In the genomic region with DNA sequence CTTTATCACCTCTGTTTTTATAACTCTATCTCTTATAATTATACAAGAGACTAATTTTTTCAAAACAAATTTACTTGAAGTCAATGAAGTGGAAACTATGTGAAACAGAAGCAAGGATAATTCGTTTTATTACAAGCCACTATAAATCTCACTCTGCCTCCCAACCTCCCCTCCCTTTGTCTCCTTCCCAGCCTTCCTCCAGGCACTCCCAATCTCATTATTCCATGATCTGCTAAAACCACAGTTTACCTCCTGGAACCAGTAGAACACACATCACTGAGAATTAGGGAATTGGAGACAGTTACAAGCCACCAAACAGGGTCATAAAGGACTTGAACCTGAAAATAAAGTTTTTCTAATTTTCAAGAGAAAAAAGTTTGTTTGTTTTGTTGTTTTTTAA, we compare ENCODE assay signal across 11 mouse cellular contexts. TPM values are rescaled to one million over a fixed set of nuclear protein-coding genes. Genes with fewer than 3 reads are reported as not detected.
DNase-seq lines count a peak whose midpoint lies in the region; ATAC-seq and TF ChIP-seq lines count a peak whose summit lies in the region.
"Had no signal": no experiment of that assay in that cellular context is flagged by ENCODE, and none has a peak within 500 bp of the region (broad histone marks: within the 10 kb centered on the region; RNA-seq: fewer than 3 reads in every experiment).

No protein-coding gene starts in this region.

- peaks cover 12% of the 10 kb centered on the region for H3K4me1 ChIP-seq in embryonic facial prominence, embryonic 13.5 days
- H3K4me1 ChIP-seq in hindbrain, embryonic 15.5 days (replicated peaks): peaks cover 29% of the 10 kb centered on the region
- peaks cover 35% of the 10 kb centered on the region for H3K4me1 ChIP-seq in neural tube, embryonic 12.5 days
- no peaks in the 10 kb centered on the region for H3K4me1 ChIP-seq in heart, adult 2 months (ENCODE audit: control insufficient read depth, insufficient read depth, low read length)

- H3K9ac ChIP-seq in embryonic facial prominence, embryonic 13.5 days: no peak overlapping the region
- H3K9ac ChIP-seq in hindbrain, embryonic 15.5 days: no peak overlapping the region
- H3K9ac ChIP-seq in neural tube, embryonic 12.5 days: no peak overlapping the region
- H3K9ac ChIP-seq in heart, adult 2 months (ENCODE audit: low read depth, low read length): no peak overlapping the region
- H3K9ac ChIP-seq: liver, postnatal 0 days had no signal

- no peak overlapping the region for H3K27ac ChIP-seq in embryonic facial prominence, embryonic 13.5 days
- H3K27ac ChIP-seq in hindbrain, embryonic 15.5 days (replicated peaks): no peak overlapping the region
- H3K27ac ChIP-seq in neural tube, embryonic 12.5 days: no peak overlapping the region
- H3K27ac ChIP-seq in heart, adult 2 months: no peak overlapping the region

- TF ChIP-seq EP300 in heart, adult 2 months (IDR thresholded peaks at IDR 0.05; ENCODE audit: insufficient read depth, low read depth, low read length): no peak

- TF ChIP-seq POLR2A in heart, adult 2 months (IDR thresholded peaks at IDR 0.05; ENCODE audit: insufficient read depth, low read depth, low read length): no peak

- no peaks in the 10 kb centered on the region for H3K36me3 ChIP-seq in embryonic facial prominence, embryonic 13.5 days
- no peaks in the 10 kb centered on the region for H3K36me3 ChIP-seq in hindbrain, embryonic 15.5 days
- no peaks in the 10 kb centered on the region for H3K36me3 ChIP-seq in neural tube, embryonic 12.5 days
- H3K36me3 ChIP-seq in heart, adult 2 months (ENCODE audit: control insufficient read depth, insufficient read depth, low read length): no peaks in the 10 kb centered on the region

- H3K9me3 ChIP-seq in embryonic facial prominence, embryonic 13.5 days: no peaks in the 10 kb centered on the region
- no peaks in the 10 kb centered on the region for H3K9me3 ChIP-seq in hindbrain, embryonic 15.5 days
- H3K9me3 ChIP-seq in neural tube, embryonic 12.5 days: no peaks in the 10 kb centered on the region

- H3K4me3 ChIP-seq in embryonic facial prominence, embryonic 13.5 days: no peak overlapping the region
- 0 out of 2 replicates have a peak overlapping the region, but pooled peaks have one; percentile 65 for H3K4me3 ChIP-seq in hindbrain, embryonic 15.5 days
- no peak overlapping the region; the same call in 1 of the 2 replicates for H3K4me3 ChIP-seq in neural tube, embryonic 12.5 days
- H3K4me3 ChIP-seq in heart, adult 2 months: no peak overlapping the region

- DNase-seq in embryo, embryonic 10 days (ENCODE audit: low spot score): peak; percentile 53
- no peak for DNase-seq in embryo, embryonic 9.5 days (ENCODE audit: extremely low spot score)
- DNase-seq in heart, adult 2 months: no peak
- DNase-seq in natural killer cell, adult 2 months (ENCODE audit: low spot score in 2 of 2): no peak
- DNase-seq in layer of hippocampus, postnatal 25 days (ENCODE audit: extremely low spot score in 1 of 2, low spot score in 1 of 2): no peak
- DNase-seq: cerebellum, adult 2 months; liver, postnatal 0 days; right cerebral cortex, postnatal 4 days had no signal

- no peak for ATAC-seq in embryonic facial prominence, embryonic 13.5 days (ENCODE audit: insufficient number of reproducible peaks, insufficient read depth, low FRiP score, low TSS enrichment, low read depth)
- no peak for ATAC-seq in hindbrain, embryonic 15.5 days (ENCODE audit: low FRiP score, low read depth)
- ATAC-seq in neural tube, embryonic 12.5 days (ENCODE audit: low FRiP score, low read depth): no peak
- ATAC-seq: liver, postnatal 0 days had no signal

- TF ChIP-seq CTCF in heart, adult 2 months (IDR thresholded peaks at IDR 0.05): no peak

- H3K79me2 ChIP-seq in heart, adult 2 months (replicated peaks; ENCODE audit: control insufficient read depth, insufficient read depth, low read length): no peaks in the 10 kb centered on the region

- peaks cover 9% of the 10 kb centered on the region; the same call in 1 of the 2 replicates for H3K27me3 ChIP-seq in embryonic facial prominence, embryonic 13.5 days
- H3K27me3 ChIP-seq in hindbrain, embryonic 15.5 days: no peaks in the 10 kb centered on the region
- H3K27me3 ChIP-seq in neural tube, embryonic 12.5 days (replicated peaks): no peaks in the 10 kb centered on the region
- H3K27me3 ChIP-seq in heart, adult 2 months (ENCODE audit: control insufficient read depth, insufficient read depth, low read length): no peaks in the 10 kb centered on the region

- 24% methylated on average over 1 of the region's 1 CpGs for WGBS in embryonic facial prominence, embryonic 13.5 days
- WGBS in hindbrain, embryonic 15.5 days: 0% methylated on average over 1 of the region's 1 CpGs
- WGBS in neural tube, embryonic 12.5 days: 3% methylated on average over 1 of the region's 1 CpGs
- WGBS in heart, adult 2 months: 58% methylated on average over 1 of the region's 1 CpGs

- intact Hi-C loops in heart, adult 2 months (cut with DNase I): no loop called here

- peak overlapping the region; percentile 100; the same call in 1 of the 2 replicates for H3K4me2 ChIP-seq in embryonic facial prominence, embryonic 13.5 days
- H3K4me2 ChIP-seq in hindbrain, embryonic 15.5 days: peak overlapping the region; percentile 90
- H3K4me2 ChIP-seq in neural tube, embryonic 12.5 days (replicated peaks): peak overlapping the region; percentile 85

RNA-seq across cellular contexts. Expression of gene Plch1, which starts 2.1 kb away (rescaled TPM):
- 2.4 and 3.0 TPM in 2 replicates for polyA plus RNA-seq in embryonic facial prominence, embryonic 13.5 days (2015; fragmentation: Nextera tagmentation; extraction: Ambion mirVana)
- polyA plus RNA-seq in hindbrain, embryonic 15.5 days (2015; fragmentation: Nextera tagmentation; extraction: Ambion mirVana): 7.4 and 8.5 TPM in 2 replicates
- 23.6 and 24.2 TPM in 2 replicates for polyA plus RNA-seq in neural tube, embryonic 12.5 days (2016; fragmentation: Nextera tagmentation; extraction: Ambion mirVana)
- under 1 TPM in 1 of 2 experiments, not detected in 1; 0.07 TPM for total RNA-seq in heart, adult 2 months (2021)
- 0.14 TPM in 1 of 2 replicates, not detected in the other for polyA plus RNA-seq in heart, adult 2 months (2012; rRNA removed)
- total RNA-seq in layer of hippocampus, postnatal 25 days (2021): 1 to 10 TPM; 4.8 TPM

RNA-seq across cellular contexts. Expression of gene E130311K13Rik, which starts 32.1 kb away (rescaled TPM):
- 8.6 and 8.9 TPM in 2 replicates for polyA plus RNA-seq in embryonic facial prominence, embryonic 13.5 days (2015; fragmentation: Nextera tagmentation; extraction: Ambion mirVana)
- polyA plus RNA-seq in hindbrain, embryonic 15.5 days (2015; fragmentation: Nextera tagmentation; extraction: Ambion mirVana): 6.7 and 7.1 TPM in 2 replicates
- polyA plus RNA-seq in neural tube, embryonic 12.5 days (2016; fragmentation: Nextera tagmentation; extraction: Ambion mirVana): 3.9 TPM in 2 replicates
- 10 to 100 TPM; 10.9 to 11.8 TPM for total RNA-seq in heart, adult 2 months (2021)
- polyA plus RNA-seq in heart, adult 2 months (2012; rRNA removed): 3.3 and 3.9 TPM in 2 replicates
- 10 to 100 TPM; 13.8 to 14.1 TPM for total RNA-seq in layer of hippocampus, postnatal 25 days (2021)
